Comparison of ENCODE assay signal across 18 mouse cellular contexts in genomic region chr8:120317118-120317824, GRCm38 (mm10).
DNase-seq lines count a peak whose midpoint lies in the region; ATAC-seq lines count a peak whose summit lies in the region.
"Had no signal": no experiment of that assay in that cellular context is flagged by ENCODE, and none has a peak within 500 bp of the region (broad histone marks: within the 10 kb centered on the region; RNA-seq: fewer than 3 reads in every experiment).

No protein-coding gene starts in this region.

- H3K9ac ChIP-seq in forebrain, embryonic 13.5 days: 0 out of 2 replicates have a peak overlapping the region, but pooled peaks have one; percentile 2
- no peak overlapping the region for H3K9ac ChIP-seq in limb, embryonic 15.5 days
- H3K9ac ChIP-seq: heart, embryonic 13.5 days; hindbrain, embryonic 15.5 days; liver, embryonic 15.5 days had no signal

- ATAC-seq in frontal cortex, adult (ENCODE audit: low TSS enrichment): peak; percentile 20; the same call in 1 of the 2 replicates
- ATAC-seq in forebrain, embryonic 13.5 days: no peak; the same call in 1 of the 2 replicates
- ATAC-seq in limb, embryonic 15.5 days (ENCODE audit: insufficient number of reproducible peaks, low FRiP score, low TSS enrichment, low read depth): peak; percentile 49

- no peaks in the 10 kb centered on the region for H3K9me3 ChIP-seq in forebrain, embryonic 13.5 days (replicated peaks)
- H3K9me3 ChIP-seq in limb, embryonic 15.5 days: no peaks in the 10 kb centered on the region
- H3K9me3 ChIP-seq: heart, embryonic 13.5 days; hindbrain, embryonic 15.5 days; liver, embryonic 15.5 days had no signal

- no peak overlapping the region for H3K4me3 ChIP-seq in forebrain, embryonic 13.5 days
- no peak overlapping the region for H3K4me3 ChIP-seq in limb, embryonic 15.5 days
- H3K4me3 ChIP-seq: erythroblast, embryonic 14.5 days; heart, embryonic 13.5 days; hindbrain, embryonic 15.5 days; left cerebral cortex, adult 2 months; liver, embryonic 15.5 days had no signal

- H3K4me1 ChIP-seq in forebrain, embryonic 13.5 days: peaks cover 17% of the 10 kb centered on the region
- peaks cover 31% of the 10 kb centered on the region for H3K4me1 ChIP-seq in limb, embryonic 15.5 days

- peak overlapping the region; percentile 14; the same call in 1 of the 2 replicates for H3K27ac ChIP-seq in forebrain, embryonic 13.5 days
- peak overlapping the region; percentile 57 for H3K27ac ChIP-seq in limb, embryonic 15.5 days
- H3K27ac ChIP-seq: heart, embryonic 13.5 days; hindbrain, embryonic 15.5 days; left cerebral cortex, adult 2 months; liver, embryonic 15.5 days; macrophage had no signal

- WGBS in forebrain, embryonic 13.5 days: 87% methylated on average over 21 of the region's 21 CpGs
- WGBS in limb, embryonic 15.5 days: 55% methylated on average over 21 of the region's 21 CpGs

- no peaks in the 10 kb centered on the region for H3K36me3 ChIP-seq in forebrain, embryonic 13.5 days (ENCODE audit: poor library complexity, severe bottlenecking)
- H3K36me3 ChIP-seq in limb, embryonic 15.5 days: no peaks in the 10 kb centered on the region
- H3K36me3 ChIP-seq: heart, embryonic 13.5 days; hindbrain, embryonic 15.5 days; liver, embryonic 15.5 days had no signal

- no peak overlapping the region for H3K4me2 ChIP-seq in forebrain, embryonic 13.5 days
- no peak overlapping the region for H3K4me2 ChIP-seq in limb, embryonic 15.5 days
- H3K4me2 ChIP-seq: heart, embryonic 13.5 days; hindbrain, embryonic 15.5 days; liver, embryonic 15.5 days had no signal

- no peak for DNase-seq in frontal cortex, postnatal 10 days (ENCODE audit: low spot score in 2 of 2)
- DNase-seq in right cerebral cortex, postnatal 10 days (ENCODE audit: low spot score in 2 of 2): peak; percentile 68 to 78
- no peak for DNase-seq in right cerebral cortex, adult 2 months (ENCODE audit: low spot score in 2 of 2)
- no peak for DNase-seq in lung, postnatal 14 days
- no peak for DNase-seq in adrenal gland, adult 18-20 months (ENCODE audit: low spot score in 2 of 2)
- DNase-seq: cerebellum, adult 11-12 months; gastrocnemius, postnatal 25 days; kidney, adult 8-10 months; thymus, adult 2 months had no signal

- H3K27me3 ChIP-seq in forebrain, embryonic 13.5 days: 0 out of 2 replicates have a peak, but pooled peaks cover 4% of the 10 kb centered on the region
- no peaks in the 10 kb centered on the region for H3K27me3 ChIP-seq in limb, embryonic 15.5 days
- H3K27me3 ChIP-seq: heart, embryonic 13.5 days; hindbrain, embryonic 15.5 days had no signal

Comparison
In these comparisons a context has a peak if more than half of its experiments do, and no peak if none do; other contexts are left out.
1. DNase-seq: peak in right cerebral cortex, postnatal 10 days (2 of 2); none in frontal cortex, postnatal 10 days (0 of 2), right cerebral cortex, adult 2 months (0 of 2), lung, postnatal 14 days (single experiment) and adrenal gland, adult 18-20 months (0 of 2).